Mouse (Mus musculus) CD8-positive naive resting alpha-beta T cell, adult 2 months (primary cell): ENCODE data around the gene Gpx4.

Experiments
- DNase-seq, 2 experiments: peaks; one replicate each; pipeline ENCODE4 v3.0.0; 2022; ENCODE audit warnings: low read depth in 2 of 2, low spot score in 2 of 2

Gene Gpx4

DNA sequence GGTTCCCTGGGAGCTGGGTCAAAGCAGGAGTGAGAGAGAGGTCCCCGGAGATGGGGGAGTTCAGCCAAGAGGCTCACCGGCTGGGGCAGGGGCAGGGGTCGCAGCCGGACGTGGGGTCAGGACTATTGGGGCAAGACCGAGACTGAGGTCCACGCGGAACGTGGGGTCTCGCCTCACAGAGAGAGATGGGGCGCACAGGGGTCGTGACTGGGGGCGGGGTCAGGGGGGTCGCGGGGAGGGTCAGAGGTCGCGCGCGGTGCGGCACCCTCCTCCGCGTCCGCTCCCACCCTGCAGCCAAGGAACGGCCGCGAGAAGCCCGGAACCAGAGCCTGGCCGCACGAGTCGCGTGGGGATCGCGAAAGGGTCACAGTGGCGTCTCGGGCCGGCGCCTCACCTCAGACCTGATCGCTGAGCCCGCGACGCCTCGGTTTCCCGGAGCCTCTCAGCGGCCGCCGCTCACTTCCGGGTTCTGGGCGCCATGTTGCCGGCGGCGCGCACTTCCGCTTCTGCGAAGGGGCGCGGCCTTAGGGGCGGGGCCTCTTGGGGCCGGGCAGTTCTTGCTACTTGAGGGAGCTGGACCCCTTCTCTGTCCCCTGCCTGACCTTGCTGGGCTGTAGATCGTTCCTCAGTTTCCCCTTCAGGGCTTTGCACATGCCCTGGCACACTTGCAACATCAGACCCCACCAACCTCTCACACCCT, 55.4 kb downstream of the Gpx4 start:
- peak; percentile 75 to 82 for DNase-seq

DNA sequence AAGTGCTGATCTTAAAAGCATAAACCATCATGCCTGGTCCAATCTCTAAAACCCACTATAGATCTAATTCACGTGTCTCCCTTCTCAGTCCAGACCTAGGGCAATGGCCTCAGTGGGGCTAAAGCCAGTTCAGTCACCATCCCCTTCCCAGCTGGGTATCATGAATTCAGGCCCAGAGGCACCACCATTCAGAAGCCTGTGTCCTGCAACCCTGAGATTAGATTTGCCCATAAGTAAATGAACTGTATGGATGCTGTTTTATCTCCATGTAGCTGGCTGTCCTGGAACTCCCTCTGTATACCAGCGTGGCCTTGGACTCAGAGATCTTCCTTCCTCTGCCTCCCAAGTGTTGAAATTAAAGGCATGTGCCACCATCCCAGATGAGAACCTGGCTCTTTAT, 56.1 kb downstream of the Gpx4 start:
- DNase-seq: no peak

GRCm38 (mm10) chr10:80104181-80104580, 57.2 kb downstream of the Gpx4 start:
- no peak for DNase-seq

DNA sequence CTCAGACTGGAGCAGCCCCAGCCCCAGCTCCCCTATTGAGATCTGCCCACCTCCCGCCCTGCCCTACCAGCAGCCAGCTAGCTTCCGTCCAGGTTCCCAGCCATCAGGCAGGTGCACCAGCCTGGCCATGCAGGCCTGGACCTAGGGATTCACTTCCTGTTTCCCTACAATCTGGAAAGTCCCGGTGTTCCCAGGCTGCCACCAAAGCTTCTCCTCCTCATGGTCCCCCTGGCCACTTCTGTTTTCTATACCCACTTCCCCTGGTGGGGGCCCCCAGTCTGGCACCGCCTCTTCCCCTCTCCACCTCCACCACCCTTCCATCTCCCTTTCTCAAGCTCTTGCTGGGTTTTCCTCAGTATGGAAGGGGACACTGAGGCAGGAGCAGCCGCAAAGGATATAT, 58.5 kb downstream of the Gpx4 start, which contains the start of gene Sbno2:
Gene Sbno2 (minus strand): TSS at position 112 of the 400 bp plus-strand sequence.
- no peak for DNase-seq

GRCm38 (mm10) chr10:80105926-80106325, 59.0 kb downstream of the Gpx4 start:
- no peak for DNase-seq
